Mouse (Mus musculus): ENCODE results near the gene Il1f5.

- TF ChIP-seq MAX (IDR thresholded peaks at IDR 0.05; ENCODE audit: low read length) = no peak; the same call in 1 of the 2 replicates
- TF ChIP-seq JUN (IDR thresholded peaks at IDR 0.05; ENCODE audit: insufficient read depth, low read depth, low read length) = no peak
- TF ChIP-seq HCFC1 (IDR thresholded peaks at IDR 0.05; ENCODE audit: low read depth, low read length) = no peak
- TF ChIP-seq POLR2A (IDR thresholded peaks at IDR 0.05; ENCODE audit: low read depth, low read length) = no peak
- no peak for TF ChIP-seq CTCF (conservative IDR thresholded peaks at IDR 0.05 in 1 of 2, IDR thresholded peaks at IDR 0.05 in 1 of 2; ENCODE audit: low read depth in 2 of 2, low read length in 2 of 2)
Observed at GRCm38 (mm10) chr2:24311302-24312001, 34.7 kb downstream of the Il1f5 start.
